Mouse (Mus musculus): ENCODE results near the gene Brd7. TPM values are rescaled to one million over a fixed set of nuclear protein-coding genes. Genes with fewer than 3 reads are reported as not detected.

Gene Brd7
- polyA plus RNA-seq, 1 experiment from 2014 or later, result 75.2 TPM

GRCm38 (mm10) chr8:88288622-88289242 is 73.3 kb downstream of the Brd7 start:
- no peaks in the 10 kb centered on the region for H3K9me3 ChIP-seq (replicated peaks)
- no peaks in the 10 kb centered on the region for H3K4me1 ChIP-seq
- H3K4me2 ChIP-seq, result no peak overlapping the region
- H3K4me3 ChIP-seq, result no peak overlapping the region
- no peaks in the 10 kb centered on the region for H3K36me3 ChIP-seq (ENCODE audit: poor library complexity, severe bottlenecking)
- 73% methylated on average over 12 of the region's 12 CpGs for WGBS
- ATAC-seq, result no peak
- H3K9ac ChIP-seq, result no peak overlapping the region
- no peaks in the 10 kb centered on the region for H3K27me3 ChIP-seq
- no peak overlapping the region for H3K27ac ChIP-seq

- Histone ChIP-seq H3K36me3 (ENCODE audit: poor library complexity, severe bottlenecking) (no peaks in the 10 kb centered on the region), H3K27me3 (no peaks in the 10 kb centered on the region), H3K9me3 (replicated peaks) (no peaks in the 10 kb centered on the region), H3K4me2 (no peak overlapping the region), H3K27ac (no peak overlapping the region), H3K9ac (no peak overlapping the region), H3K4me3 (no peak overlapping the region), H3K4me1 (no peaks in the 10 kb centered on the region)
- no peak for ATAC-seq
- 83% methylated on average over 14 of the region's 14 CpGs for WGBS
Measured at GRCm38 (mm10) chr8:88286421-88286960, 75.5 kb downstream of the Brd7 start.

GRCm38 (mm10) chr8:88285469-88286356 is 76.3 kb downstream of the Brd7 start:
- Histone ChIP-seq H3K9me3 (replicated peaks) (no peaks in the 10 kb centered on the region), H3K27ac (no peak overlapping the region), H3K4me3 (no peak overlapping the region), H3K4me2 (no peak overlapping the region), H3K27me3 (no peaks in the 10 kb centered on the region), H3K4me1 (no peaks in the 10 kb centered on the region), H3K36me3 (ENCODE audit: poor library complexity, severe bottlenecking) (no peaks in the 10 kb centered on the region), H3K9ac (no peak overlapping the region)
- no peak for ATAC-seq
- 88% methylated on average over 8 of the region's 8 CpGs for WGBS

- no peak overlapping the region for H3K9ac ChIP-seq
- WGBS, result 61% methylated on average over 7 of the region's 7 CpGs
- no peaks in the 10 kb centered on the region for H3K36me3 ChIP-seq (ENCODE audit: poor library complexity, severe bottlenecking)
- no peaks in the 10 kb centered on the region for H3K4me1 ChIP-seq
- no peak overlapping the region for H3K4me3 ChIP-seq
- no peak overlapping the region for H3K27ac ChIP-seq
- H3K27me3 ChIP-seq, result no peaks in the 10 kb centered on the region
- ATAC-seq, result no peak
- no peaks in the 10 kb centered on the region for H3K9me3 ChIP-seq (replicated peaks)
- no peak overlapping the region for H3K4me2 ChIP-seq
Measured at GRCm38 (mm10) chr8:88284738-88285137, 77.3 kb downstream of the Brd7 start.

GRCm38 (mm10) chr8:88283243-88284115 is 78.5 kb downstream of the Brd7 start:
- H3K9ac ChIP-seq, result no peak overlapping the region
- no peak overlapping the region for H3K4me2 ChIP-seq
- no peaks in the 10 kb centered on the region for H3K4me1 ChIP-seq
- no peak overlapping the region for H3K27ac ChIP-seq
- H3K9me3 ChIP-seq (replicated peaks), result no peaks in the 10 kb centered on the region
- H3K4me3 ChIP-seq, result no peak overlapping the region
- 88% methylated on average over 13 of the region's 13 CpGs for WGBS
- no peaks in the 10 kb centered on the region for H3K27me3 ChIP-seq
- H3K36me3 ChIP-seq (ENCODE audit: poor library complexity, severe bottlenecking), result no peaks in the 10 kb centered on the region
- ATAC-seq, result no peak

GRCm38 (mm10) chr8:88282684-88283083 is 79.3 kb downstream of the Brd7 start:
- Histone ChIP-seq H3K4me1 (no peaks in the 10 kb centered on the region), H3K36me3 (ENCODE audit: poor library complexity, severe bottlenecking) (no peaks in the 10 kb centered on the region), H3K4me3 (no peak overlapping the region), H3K9me3 (replicated peaks) (no peaks in the 10 kb centered on the region), H3K4me2 (no peak overlapping the region), H3K27me3 (no peaks in the 10 kb centered on the region), H3K9ac (no peak overlapping the region), H3K27ac (no peak overlapping the region)
- 72% methylated on average over 8 of the region's 8 CpGs for WGBS
- no peak for ATAC-seq

Other genes starting within 250 kb of the Brd7 start
- 53.7 and 54.0 TPM in 2 replicates for gene Cnep1r1, start 243.4 kb downstream of the Brd7 start, polyA plus RNA-seq (2015; fragmentation: Nextera tagmentation; extraction: Ambion mirVana)
- gene Heatr3, start 224.3 kb downstream of the Brd7 start, polyA plus RNA-seq (2015; fragmentation: Nextera tagmentation; extraction: Ambion mirVana), result 34.8 and 36.2 TPM in 2 replicates
- gene Tent4b, start 163.0 kb downstream of the Brd7 start, polyA plus RNA-seq (2015; fragmentation: Nextera tagmentation; extraction: Ambion mirVana), result 7.4 and 8.3 TPM in 2 replicates
- 1.5 TPM in 2 replicates for gene Adcy7, start 89.8 kb downstream of the Brd7 start, polyA plus RNA-seq (2015; fragmentation: Nextera tagmentation; extraction: Ambion mirVana)
- gene Nkd1, start 159.2 kb upstream of the Brd7 start, polyA plus RNA-seq (2015; fragmentation: Nextera tagmentation; extraction: Ambion mirVana), result 44.9 and 47.7 TPM in 2 replicates